Mouse (Mus musculus): ENCODE measurements around the gene Fasl. TPM values are rescaled to one million over a fixed set of nuclear protein-coding genes. Genes with fewer than 3 reads are reported as not detected.

The Fasl gene
- not detected for total RNA-seq (2021)
- long read RNA-seq, experiment 1, result 0 reads
- long read RNA-seq, experiment 2, result 0 reads

DNA sequence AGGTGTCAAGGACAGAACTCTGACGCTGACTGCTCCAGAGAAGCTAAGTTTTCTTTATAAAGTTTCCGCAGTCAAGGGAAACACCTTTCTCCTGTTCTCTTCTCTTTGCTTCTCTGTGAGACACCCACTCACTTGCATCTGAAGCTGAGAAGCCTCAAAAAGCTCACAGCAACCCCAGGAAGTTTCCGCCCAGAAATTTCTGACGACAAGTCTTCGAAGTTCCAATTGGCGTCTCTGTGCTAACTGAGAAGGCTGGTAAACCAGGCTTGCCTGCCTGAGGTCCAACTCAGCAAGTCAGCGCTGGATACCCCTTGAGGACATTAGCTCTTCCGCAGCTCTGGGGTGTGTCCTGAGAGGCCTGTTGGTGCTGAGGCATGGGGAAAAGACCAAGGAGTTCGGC, at the start of gene Fasl:
Gene Fasl, minus strand, starts transcription at position 157 of the 400 bp plus-strand sequence.
- no peak for DNase-seq

GRCm38 (mm10) chr1:161826677-161827076, 38.4 kb upstream of the Fasl start:
- DNase-seq, result no peak

DNA sequence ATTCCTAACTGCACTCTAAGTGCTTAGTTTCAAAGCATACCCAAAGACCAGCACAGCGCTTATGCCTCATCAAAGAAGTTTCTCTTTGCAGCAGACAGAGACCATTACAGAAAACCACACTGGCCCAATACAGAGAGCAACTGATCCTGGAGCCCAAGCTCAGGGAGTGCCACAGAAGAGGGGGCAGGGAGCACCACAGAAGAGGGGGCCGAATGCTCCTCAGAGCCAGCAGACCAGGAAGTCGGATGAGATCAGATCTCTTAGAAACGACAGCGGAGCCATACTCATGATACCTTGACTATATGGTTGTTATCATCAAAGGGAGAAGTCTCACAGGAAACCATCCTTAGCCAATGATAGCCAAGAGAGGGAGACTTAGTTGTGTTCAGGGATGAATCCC, 21.1 kb upstream of the Fasl start:
- DNase-seq, result no peak

DNA sequence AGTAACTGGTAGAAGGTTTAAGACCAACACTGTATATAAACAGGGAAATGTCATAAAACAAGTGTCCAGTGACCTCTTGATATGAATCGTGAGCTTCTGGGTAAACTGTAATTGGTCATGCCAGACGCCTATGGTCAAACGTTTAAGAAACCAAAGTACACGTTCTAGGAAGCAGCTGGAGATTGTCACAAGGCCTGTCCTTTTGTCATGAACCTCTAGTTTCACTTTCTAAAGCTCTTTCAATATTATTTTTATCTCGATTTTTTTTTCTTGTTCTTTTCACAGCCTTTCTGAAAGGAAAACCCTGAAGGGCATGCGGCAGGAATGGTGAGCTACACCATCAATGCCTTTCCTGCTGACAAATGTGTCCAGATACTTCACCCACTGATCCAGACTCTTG, 20.7 kb upstream of the Fasl start:
- DNase-seq, result no peak

DNA sequence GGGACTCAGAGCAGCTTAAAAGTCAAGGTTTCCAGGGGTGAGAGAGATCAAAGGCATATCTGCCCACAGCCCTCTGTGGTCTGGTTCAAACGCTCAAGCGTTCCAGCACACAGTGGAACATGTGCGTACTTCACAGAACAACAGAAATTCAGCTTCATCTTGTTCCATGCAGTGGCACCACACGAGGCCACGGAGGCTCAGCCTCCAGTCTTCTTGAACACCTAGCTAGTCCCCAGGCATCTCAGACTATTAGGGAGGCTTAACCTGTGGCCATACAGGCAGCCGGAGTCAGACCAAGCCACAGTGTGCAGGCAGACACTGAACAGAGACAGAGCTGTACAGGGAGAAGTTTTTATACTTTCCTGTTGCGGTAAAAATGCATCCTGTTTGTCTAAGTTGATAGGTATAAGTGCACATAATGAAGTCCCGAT, 16.3 kb upstream of the Fasl start:
- peak; percentile 16 for DNase-seq

DNA sequence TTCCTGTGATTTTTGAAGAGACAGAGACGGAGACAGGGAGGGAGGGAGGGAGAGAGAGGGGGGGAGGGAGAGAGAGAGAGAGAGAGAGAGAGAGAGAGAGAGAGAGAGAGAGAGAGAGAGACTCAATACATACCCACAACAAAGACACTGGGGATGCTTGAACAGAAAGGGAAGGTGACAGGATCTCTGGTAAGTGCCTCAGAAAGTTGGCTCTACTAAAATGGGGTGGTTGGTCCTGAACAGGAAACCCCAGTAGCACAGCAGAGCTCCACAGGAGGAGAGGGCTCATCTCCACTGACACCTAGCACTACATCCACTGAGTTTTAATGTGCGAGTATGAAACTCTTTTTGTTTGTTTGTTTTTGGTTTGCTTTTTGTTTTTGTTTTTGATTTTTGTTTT, 13.0 kb upstream of the Fasl start:
- no peak for DNase-seq

DNA sequence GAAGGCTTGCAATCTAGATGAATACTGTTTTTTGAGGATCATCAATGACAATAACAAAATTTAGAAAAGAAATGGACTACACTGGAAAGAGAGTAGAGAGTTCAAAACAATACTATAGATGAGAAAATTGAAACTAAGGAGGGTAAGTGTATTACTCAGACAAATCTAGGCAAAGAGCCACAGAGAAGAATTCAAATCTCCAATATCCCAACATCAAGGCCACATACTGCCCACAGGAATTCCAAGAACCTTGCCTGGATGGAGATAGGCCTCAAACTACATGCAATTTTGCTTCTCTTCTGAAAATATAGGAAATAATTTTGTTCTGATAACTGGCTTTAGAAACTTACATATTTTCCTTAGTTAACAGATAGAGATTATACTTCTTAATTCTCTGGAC, 12.0 kb upstream of the Fasl start:
- DNase-seq, result no peak

DNA sequence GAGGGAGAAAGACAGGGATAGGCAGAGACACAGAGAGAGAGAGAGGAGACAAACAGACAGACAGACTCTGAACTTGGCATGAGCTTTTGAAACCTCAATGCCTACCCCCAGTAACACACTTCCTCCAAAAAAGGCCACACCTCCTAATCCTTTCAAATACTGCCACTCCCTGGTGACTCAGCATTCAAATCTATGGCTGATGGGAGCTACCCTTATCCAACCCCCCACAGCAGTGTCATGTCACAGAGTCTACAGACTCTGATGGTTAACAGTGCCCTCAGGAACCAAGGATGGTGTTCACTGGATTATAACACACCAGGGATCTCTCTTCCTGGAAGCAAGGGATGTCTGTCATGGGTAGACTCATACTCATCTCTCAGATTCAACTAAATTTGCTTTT, 11.5 kb upstream of the Fasl start:
- no peak for DNase-seq

DNA sequence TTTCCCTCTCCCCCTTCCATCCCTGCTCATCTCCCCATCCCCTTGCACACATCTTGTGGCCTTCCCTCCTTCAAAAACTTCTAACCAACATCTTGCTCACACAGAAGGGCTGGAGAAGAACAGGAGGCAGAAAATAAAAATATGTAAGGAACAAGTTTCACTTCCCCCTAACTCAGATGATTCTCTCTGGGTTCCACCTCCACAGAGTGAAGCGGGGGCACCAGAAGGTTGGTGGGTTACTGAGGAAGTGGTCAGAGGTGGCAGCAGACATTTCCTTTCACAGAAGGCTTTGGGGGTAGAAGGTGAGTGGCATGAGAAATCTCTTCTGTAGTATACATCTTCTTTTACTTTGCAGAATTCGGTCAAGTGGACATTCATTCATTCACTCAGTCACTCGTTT, 10.6 kb upstream of the Fasl start:
- no peak for DNase-seq

DNA sequence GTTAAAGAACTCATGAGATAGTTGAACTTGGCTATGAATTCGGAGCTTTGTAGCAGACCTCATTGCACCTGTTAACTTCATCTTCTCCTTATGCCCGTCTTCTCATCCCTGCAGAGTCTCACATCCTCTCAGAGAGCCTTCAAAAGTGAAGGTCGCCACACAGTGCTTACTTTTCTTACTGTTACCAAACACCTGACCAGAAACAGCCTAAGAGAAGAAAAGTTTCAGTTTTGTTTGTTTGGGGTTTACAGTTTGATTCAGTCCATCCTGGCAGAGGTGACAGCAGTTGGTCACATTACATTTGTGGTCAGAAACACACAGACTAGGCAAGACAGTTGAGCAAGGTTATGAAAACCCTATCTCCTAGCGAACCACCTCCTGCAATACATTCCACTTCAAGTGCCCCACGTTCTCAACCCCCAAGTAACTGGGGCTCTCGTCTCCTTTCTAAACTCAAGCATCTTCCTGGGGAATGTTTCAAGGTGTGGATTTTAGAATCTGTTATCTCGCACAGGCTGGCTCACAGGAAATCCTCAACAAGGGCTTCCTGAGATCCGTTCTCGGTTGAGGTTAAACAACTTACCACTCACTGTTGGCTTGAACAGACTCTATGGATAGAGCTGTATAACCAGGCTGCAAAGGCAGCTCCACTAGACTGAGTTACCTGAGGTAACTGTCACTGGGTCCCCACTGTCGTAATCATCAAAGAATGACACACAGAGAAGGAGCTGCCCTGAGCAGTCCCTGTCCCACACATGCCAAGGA, 6.3 kb upstream of the Fasl start:
- DNase-seq, result no peak

GRCm38 (mm10) chr1:161793321-161793720, 5.0 kb upstream of the Fasl start:
- DNase-seq, result no peak

DNA sequence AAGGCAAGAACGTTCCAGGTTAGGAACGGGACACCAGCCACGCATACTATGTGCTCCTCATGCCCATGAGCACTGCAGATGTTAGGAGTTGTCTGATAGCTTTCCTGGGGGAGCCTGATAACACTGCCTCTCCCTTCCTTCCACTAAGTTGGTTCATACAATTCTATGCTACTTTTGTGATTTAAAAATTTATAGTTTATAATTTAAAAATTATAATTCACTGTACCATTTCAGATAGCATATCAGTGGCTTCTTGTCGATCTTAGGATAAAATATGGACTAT, 4.3 kb upstream of the Fasl start:
- no peak for DNase-seq

DNA sequence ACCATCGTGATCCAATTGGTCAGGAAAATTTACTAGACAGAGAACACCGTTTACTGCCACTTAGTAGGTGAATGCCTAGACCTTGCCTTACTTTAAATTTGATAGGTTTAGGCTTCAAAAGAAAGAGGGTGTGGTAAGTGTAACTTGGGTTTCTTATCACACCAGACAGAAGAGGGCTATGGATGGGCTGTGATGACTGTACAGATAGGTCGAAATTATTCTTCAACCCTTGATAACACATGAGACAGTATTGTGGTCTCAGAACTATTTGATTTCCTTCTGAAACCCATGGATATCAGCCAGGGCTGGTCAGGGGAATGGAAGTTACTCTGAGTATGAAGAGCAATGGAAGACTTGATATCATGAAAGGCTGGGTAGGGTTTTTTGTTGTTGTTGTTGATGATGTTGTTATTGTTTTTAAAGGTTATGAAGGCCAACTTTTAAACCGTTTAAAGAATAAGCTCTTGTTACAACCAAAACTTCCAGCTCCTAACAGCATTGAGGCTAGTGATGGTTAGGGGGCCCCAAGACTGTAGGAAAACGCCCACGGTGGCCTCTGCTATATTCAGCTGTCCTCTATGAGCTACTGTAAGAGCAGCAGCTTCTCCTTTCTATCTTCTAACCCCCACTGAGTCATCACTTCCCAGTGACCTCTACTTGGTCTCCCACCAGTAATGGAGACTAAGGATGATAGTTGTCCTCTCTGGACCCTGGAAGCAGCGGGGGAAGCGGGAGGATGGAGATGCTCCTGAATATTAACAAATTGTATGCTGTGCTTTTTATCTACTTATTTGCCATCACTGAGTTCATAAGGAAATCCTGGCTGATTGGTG, 3.8 kb upstream of the Fasl start:
- no peak for DNase-seq

DNA sequence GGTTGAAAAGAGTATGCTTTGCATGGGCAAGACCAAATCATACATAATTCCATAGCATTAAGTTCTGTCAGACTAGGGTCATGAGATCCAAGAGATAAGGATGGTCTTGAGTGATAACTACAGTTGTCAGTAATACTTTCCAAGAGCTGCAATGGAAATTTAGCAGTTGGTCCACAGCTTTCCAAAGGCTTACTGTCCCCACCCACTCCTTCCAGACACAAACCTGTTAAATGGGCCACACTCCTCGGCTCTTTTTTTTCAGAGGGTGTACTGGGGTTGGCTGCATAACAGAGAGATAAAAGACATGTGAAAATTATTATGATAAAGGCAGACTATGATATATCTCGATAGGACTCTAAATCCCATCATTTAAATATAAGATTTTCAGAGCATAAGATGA, 5.6 kb downstream of the Fasl start:
- no peak for DNase-seq

DNA sequence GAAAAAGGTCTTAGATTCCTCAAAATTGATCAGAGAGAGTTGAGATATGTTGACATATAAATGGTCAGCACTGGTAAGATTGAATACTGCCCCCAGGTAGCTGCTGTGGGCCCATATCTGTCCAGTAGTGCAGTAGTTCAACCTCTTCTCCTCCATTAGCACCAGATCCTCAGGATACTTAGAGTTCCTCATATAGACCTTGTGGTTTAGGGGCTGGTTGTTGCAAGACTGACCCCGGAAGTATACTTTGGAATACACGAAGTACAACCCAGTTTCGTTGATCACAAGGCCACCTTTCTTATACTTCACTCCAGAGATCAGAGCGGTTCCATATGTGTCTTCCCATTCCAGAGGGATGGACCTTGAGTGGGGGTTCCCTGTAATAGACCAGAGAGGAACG, 6.7 kb downstream of the Fasl start:
- DNase-seq, result no peak

- no peak for DNase-seq
These were observed 9.2 kb downstream of the Fasl start for GRCm38 (mm10) chr1:161779057-161779456.

DNA sequence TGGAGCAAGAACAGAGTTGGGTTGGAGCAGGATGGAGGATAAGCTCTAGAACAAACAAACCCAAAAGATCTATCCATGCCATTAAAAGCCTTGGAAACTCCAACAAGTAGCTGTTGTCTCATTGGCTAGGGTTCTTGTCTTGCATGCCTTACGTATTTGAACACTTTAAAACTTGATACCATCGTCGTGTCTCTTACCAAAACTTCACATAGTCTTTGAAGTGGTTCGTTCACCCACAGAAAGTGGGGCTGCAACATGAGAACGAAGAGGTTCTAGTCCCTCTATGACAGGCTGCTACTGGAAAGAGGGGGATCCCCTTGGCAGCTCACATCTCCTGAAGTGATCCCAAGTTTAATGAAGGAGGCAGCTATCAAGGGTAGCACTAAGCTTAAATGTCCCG, 13.1 kb downstream of the Fasl start:
- DNase-seq, result no peak

- DNase-seq, result no peak
These were observed 17.0 kb downstream of the Fasl start for GRCm38 (mm10) chr1:161771293-161771692.

GRCm38 (mm10) chr1:161769329-161769728, 19.0 kb downstream of the Fasl start:
- no peak for DNase-seq

DNA sequence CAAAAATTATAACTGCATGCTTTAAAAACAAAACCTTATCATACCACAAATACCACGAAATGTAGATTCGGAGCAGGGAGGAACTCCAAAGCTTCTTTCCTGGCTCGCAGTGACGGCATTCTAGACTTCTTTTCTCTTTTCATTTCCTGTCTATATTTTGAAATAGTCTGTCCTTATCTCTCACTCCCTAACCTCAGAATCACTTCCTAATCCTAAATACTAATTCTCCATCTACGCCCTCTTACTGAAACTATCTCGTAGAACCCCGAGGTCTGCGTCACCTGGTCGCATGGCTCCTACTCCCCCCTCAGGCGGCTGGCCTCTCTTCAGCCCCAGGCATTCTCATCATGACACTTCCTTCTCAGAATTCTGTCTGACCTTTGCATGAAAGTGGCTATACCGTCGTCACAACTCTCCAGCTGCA, 21.2 kb downstream of the Fasl start:
- DNase-seq, result no peak

- peak; percentile 16 for DNase-seq
These were observed 21.6 kb downstream of the Fasl start for GRCm38 (mm10) chr1:161766656-161767055.

GRCm38 (mm10) chr1:161765932-161766331, 22.4 kb downstream of the Fasl start:
- DNase-seq, result no peak

DNA sequence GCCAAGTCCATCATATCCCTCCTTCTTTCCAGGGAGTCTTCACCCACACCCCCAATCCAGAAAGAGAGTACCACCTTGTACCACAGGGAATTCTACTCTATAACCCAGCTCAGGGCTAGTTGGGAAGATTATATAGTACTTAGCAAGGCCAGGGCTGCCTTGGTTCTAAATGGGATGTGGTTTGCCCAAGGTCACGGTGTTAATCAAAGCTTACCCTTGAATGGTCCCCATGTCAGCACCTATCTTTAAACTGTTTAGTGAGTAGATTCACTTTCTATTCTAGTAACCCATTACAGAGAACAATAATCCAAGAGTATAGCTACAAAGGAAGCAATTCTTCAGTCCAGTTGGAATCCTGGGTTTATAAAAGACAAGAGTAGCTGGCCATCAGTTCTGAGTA, 23.3 kb downstream of the Fasl start:
- no peak for DNase-seq

GRCm38 (mm10) chr1:161761556-161761955, 26.7 kb downstream of the Fasl start:
- DNase-seq, result no peak

All from adrenal gland, postnatal 10 days (tissue).